Mouse (Mus musculus): Measurements from ENCODE around the gene Uhmk1. TPM values are rescaled to one million over a fixed set of nuclear protein-coding genes. Genes with fewer than 3 reads are reported as not detected.

Uhmk1 gene
- total RNA-seq, 1 experiment from 2014 or later = 69.0 TPM

DNA sequence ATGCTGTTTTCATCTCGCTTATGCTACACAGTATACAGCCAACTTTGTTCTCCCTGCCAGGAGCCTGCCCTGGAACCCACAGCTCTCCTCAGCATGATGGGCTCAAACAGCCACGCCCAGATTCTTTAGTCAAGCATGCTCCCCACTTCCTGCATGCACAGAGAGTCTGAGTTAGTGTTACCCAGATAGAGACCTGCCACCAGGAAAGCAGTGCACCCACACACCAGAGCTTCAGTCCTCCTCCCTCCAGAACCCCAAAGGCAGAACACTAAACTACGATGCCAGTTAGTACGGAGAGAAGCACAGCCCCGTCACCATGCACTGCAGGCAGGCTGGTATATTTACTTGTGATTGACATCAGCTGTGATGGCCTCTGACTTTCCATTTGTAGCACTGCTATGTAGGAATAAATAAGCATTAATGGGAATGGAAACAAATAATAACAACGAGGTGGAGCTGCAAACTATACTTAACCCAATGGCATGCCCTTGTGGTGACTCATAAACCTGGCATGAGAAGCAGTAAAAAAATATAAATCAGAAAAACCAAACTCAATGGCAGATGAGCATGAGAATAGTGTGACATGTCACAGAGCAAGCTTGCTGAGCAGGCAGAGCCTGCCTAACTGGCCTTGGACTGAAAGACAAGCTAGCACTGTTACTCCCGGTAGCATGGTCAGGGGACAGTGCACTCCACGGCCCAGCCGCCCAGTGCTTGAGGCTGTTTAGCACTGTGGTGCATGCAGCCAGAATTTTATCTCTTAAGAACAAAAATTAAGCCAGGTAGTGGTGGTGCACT lies 67.3 kb downstream of the Uhmk1 start:
- peak; percentile 95 for ATAC-seq (ENCODE audit: extremely low read depth, insufficient number of reproducible peaks, low FRiP score, poor library complexity, severe bottlenecking)

DNA sequence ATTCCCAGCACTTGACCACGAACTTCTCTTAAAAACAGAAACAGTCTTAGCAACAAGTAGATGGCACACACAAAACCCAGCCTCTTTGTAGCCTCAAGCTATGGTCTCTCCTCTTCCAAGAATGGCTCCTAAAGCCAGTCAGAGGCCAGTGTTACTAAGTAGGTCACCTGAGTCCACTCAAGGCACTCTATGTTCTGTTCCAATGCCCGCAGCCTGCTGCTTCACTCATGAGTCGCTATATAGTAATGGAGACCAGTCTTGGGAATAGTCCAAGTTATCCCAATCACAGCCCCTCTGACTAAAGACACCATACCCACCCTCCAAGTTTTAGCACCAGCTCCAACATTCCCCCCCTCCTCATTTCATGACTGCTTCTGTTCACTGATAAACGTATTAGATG lies 69.6 kb downstream of the Uhmk1 start:
- no peak for ATAC-seq (ENCODE audit: extremely low read depth, insufficient number of reproducible peaks, low FRiP score, poor library complexity, severe bottlenecking)

Other genes with a start within 250 kb of the Uhmk1 start
- 3.4 and 4.3 TPM in 2 replicates for gene Hsd17b7, start 246.2 kb downstream of the Uhmk1 start, total RNA-seq (2017)
- gene Ddr2, start 104.6 kb downstream of the Uhmk1 start, total RNA-seq (2017) = not detected in 2 replicates
- 44.3 and 62.6 TPM in 2 replicates for gene Uap1, start 40.4 kb downstream of the Uhmk1 start, total RNA-seq (2017)
- gene Sh2d1b2, start 17.4 kb upstream of the Uhmk1 start, total RNA-seq (2017) = not detected in 2 replicates
- 2.0 TPM in 2 replicates for gene Sh2d1b1, start 61.9 kb upstream of the Uhmk1 start, total RNA-seq (2017)
- 2.7 and 2.8 TPM in 2 replicates for gene Gm7694, start 90.9 kb upstream of the Uhmk1 start, total RNA-seq (2017)
- not detected in 2 replicates for gene Spata46, start 93.4 kb upstream of the Uhmk1 start, total RNA-seq (2017)

Measured in neutrophil, adult 5-6 weeks (primary cell).